Mouse (Mus musculus) urinary bladder, postnatal 36 days (tissue): ENCODE measurements at regions not wholly inside any gene's neighbourhood (a gene's known extent, or its start where the extent isn't known, plus 50 kb on each side); places are given as distances from the start of the nearest gene placed in this dataset.
"Not testable (repeated sequence)": the region's sequence is repeated elsewhere in the genome, so short reads cannot be mapped to it uniquely, and the experiment has no call there.

Experiments
- DNase-seq, 2 experiments: peaks; one replicate each; pipeline ENCODE4 v3.0.0; 2022; ENCODE audit warnings: low spot score in 2 of 2, mixed read lengths in 1 of 2

DNA sequence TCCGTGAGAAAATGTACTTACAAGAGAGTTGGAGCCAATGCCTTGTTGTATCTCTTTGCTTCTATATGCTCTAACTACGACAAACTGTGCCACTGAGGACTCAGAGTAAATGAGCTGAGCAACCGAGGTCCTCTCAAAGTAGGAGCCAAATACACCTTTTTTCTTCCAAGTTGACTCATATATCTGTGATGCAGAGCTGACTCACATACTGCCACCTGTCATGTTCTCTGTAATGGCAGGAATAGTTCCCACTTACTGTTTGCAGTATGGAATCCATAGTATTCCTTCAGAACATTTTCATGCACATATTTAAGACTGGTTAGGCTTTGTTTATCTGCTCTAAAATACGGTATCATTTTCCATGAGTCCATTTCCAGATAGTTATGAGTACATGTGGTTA lies 792.1 kb downstream of the Cypt12 start:
- DNase-seq: no peak

- no peak for DNase-seq
These were observed 795.3 kb downstream of the Cypt12 start for GRCm38 (mm10) chr3:18743474-18743873.

- DNase-seq: no peak
These were observed 796.0 kb downstream of the Cypt12 start for GRCm38 (mm10) chr3:18744216-18744615.

DNA sequence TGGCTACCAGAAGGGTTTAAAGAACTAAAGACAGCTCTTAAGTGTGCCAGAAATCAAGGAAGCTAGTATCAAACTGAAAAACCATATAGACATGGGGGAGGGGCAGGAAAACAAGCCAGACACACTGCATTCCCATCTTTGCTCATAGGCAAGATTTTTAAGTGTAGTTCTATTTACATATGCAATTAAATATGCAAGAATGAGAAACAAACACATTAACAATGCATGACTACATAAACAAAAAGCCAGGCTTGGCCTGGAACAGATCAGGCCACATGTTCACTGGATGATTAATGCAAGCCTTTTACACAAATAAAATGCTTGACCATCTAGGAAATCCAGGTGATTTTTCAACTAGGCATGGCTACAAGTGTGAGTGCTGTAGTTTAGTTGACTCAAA lies 798.0 kb downstream of the Cypt12 start:
- DNase-seq: no peak

GRCm38 (mm10) chr3:18746898-18747297 lies 798.7 kb downstream of the Cypt12 start:
- no peak for DNase-seq

DNA sequence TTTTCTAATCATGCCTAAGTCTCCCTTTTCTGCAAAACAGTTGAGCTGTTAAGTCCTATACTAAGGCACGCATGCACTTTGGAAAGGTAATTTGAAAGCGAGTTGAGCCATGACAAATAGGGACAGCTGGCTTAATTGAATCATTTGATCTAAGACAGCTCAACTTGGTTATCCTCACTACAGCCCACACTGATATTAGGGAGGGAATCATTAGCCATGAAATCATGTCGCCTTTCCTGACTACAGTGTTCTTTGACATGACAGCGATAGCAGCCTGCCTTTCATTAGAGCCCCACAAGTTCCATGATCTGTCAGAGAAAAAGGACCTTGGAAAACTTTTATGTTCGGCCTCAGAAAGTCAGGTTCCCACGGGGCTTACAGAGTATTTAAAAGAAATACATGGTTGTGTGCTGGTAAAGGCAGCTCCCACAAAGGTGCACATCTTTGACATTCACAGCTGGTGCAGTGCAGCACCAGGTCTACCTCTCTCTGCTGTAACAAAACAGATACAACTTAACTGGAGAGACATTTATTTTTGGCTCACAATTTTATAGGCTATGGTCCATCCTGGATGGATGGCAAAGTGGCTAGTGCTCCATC lies 803.5 kb downstream of the Cypt12 start:
- DNase-seq: no peak

DNA sequence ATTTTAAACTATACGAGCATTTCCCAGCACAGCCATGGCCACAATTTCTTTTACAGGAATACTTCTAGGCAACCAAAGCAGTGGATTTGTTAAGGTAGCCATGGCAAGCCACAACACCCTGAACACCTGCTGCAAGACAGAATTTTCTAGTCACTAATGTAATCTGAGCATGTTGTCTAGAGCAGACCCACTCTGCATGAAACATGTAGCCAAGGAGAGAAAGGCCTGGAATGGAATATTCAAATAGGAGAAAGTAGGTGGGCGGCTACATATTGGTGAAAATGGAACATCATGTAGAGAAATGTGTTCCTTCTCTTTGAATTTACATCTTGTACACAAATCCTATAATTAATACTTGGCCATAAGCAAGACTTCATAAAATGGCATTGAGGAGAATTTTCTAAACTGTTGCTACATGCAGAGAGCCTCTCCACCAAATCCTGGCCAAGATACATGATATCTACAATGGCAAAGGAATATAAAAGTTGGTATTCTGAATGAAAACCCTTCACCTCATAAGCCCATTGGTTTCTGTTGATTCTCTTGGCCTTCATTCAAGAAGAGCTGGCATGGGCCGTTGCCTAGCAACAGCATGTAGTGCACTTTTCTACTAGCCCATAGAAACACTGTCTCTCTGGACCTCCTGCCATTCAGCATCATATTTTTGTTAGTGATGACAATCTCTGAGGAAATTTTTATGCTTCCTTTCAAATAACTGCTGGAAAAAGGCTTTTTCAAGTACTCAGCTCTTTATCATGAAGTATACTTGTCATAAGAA lies 816.3 kb downstream of the Cypt12 start:
- DNase-seq: peak in 1 of 2 experiments; percentile 4

GRCm38 (mm10) chr3:18778481-18778880 lies 830.3 kb downstream of the Cypt12 start:
- no peak for DNase-seq

DNA sequence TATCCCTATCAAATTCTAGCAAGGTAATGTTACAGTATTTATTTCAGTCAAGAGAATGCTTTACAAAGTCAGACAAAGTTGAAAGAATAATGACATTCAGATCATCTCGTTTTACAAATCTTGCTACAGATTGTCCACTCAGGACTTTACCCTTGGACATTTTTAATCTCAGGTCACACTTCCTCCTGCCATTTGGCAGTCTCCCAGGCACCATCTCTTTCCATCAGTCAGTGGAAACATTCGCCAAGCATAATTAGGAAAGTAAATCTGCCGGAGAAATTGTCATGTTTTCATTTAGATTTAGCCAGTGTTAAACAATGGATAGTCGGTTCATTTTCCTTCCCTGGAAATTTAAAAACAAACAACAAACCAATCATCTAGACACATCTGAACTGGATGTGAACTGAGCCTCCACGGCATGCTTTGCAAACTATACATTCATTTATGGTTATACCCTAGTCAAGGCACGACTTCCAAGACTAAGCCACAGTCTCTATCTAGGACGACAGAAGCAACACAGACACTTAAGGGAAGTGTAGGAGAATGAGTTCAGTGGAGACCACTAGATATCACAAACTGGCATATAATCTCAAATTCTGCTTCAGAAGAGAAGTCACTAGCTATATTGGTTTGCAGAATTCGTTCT lies 839.4 kb downstream of the Cypt12 start:
- DNase-seq: no peak

DNA sequence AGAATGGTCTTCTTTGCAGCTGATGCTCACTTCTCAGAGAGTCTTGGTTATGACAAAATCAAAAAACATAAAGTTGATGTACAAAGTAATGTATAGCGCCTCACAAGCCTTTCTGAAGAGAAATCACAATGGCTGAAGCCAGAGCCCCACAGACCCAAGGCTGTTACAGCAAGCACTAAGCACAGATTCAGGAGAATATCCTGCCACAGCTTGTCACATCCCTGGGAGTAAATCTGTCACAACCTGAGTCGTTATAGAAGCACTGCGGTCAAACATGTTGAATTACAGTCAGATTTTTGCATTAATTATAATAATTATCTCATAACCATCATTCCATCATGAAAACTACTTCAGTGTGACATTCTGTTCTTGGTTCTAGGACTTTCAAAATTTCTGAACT lies 825.7 kb downstream of the 1700064H15Rik start:
- DNase-seq: no peak

DNA sequence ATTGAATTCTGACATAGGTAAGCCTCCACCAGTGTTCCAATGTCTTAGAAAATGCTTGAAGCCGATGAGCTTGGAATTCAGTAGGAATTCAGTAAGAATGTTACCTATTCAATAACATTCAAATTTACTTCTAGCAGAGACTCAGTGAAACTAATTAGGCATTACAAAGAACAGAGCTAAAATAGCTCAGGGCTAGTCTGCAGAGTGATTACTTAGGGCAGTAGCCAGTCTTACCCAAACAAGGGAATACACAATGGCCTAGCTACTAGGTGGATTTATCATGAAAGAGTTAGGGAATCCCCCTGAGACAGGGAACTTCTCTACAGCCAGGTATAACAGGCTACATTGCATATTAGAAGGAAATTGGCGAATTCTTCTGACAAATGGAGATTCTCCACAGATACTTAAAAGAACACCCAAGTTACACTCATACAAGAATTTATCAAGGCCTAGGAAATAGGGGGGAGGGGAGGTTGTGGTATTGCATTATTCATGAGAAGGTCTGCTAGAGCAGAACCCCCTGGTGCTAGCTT lies 799.6 kb downstream of the 1700064H15Rik start:
- not testable (repeated sequence) for DNase-seq

DNA sequence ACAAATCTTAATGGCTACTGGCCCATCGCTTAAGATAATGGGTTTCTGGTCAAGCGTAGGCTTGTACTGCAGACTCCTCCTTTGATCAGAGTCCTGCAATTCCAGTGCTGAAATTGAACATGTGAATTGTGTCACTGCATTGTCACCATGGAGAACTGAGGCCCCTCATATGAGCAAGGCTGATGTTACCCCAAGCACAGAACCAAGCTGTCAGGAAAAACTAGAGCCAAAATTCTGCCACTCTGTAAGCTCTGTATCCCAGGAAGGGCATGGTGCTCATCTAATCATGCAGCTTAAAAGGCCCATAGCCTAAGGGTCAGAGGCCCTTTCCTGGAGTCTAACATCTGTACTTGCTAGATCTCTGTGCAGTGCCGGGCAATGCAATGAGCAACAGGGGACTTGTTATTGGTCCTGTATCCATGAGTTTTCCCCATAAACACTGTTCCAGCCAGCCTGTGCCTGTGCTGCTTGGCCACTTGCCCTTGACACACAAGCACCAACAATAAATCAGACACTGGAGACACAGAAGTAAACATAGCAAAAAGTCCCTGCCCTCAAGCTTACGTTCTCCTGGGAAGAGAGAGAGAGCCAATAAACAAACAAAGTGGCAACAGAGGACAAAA lies 760.2 kb downstream of the 1700064H15Rik start:
- DNase-seq: peak; percentile 8 to 11

- no peak for DNase-seq
These were observed 759.7 kb downstream of the 1700064H15Rik start for GRCm38 (mm10) chr3:18868758-18869157.

DNA sequence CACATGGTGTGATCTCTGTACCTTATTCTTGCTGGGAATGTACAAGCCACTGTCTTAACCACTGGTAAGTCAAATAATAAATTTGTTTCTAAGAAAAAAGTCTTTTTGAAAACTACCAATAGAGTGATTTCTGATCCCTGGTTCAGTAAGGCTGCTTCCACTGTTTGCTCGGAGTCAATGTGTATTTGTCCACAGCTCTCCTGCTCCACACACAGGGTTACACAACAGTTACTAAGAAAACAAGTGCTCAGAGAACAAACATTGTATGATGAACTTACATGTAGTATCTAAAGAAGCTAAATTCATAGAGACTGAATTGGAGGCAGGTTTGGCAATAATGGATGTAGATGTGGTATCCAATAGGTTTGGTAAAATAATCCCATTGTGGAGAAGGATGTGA lies 751.4 kb downstream of the 1700064H15Rik start:
- DNase-seq: no peak

- DNase-seq: no peak
These were observed 750.9 kb downstream of the 1700064H15Rik start for GRCm38 (mm10) chr3:18877572-18877971.

GRCm38 (mm10) chr3:18881186-18881585 lies 747.3 kb downstream of the 1700064H15Rik start:
- no peak for DNase-seq

- no peak for DNase-seq
These were observed 735.7 kb downstream of the 1700064H15Rik start for GRCm38 (mm10) chr3:18892813-18893212.

- no peak for DNase-seq
These were observed 722.7 kb downstream of the 1700064H15Rik start for GRCm38 (mm10) chr3:18905769-18906168.

DNA sequence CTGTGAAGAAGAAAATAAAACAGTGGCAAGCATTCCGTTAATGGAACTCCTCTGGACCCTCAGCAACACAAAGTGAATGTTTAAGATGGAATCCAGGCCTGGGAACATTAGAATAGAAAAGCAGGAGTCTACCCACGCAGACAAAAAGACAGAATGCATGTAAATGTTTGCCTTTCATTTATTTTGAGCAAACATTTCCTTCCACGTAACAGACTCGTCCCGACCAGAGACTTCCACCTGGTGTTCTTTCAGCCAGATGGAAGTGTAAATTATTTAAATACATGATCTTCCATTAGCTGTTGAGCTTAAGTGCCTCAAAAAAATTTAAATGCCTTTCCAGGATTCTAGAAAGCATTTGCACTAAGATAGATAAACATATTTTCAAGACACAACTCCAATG lies 722.3 kb downstream of the 1700064H15Rik start:
- no peak for DNase-seq

DNA sequence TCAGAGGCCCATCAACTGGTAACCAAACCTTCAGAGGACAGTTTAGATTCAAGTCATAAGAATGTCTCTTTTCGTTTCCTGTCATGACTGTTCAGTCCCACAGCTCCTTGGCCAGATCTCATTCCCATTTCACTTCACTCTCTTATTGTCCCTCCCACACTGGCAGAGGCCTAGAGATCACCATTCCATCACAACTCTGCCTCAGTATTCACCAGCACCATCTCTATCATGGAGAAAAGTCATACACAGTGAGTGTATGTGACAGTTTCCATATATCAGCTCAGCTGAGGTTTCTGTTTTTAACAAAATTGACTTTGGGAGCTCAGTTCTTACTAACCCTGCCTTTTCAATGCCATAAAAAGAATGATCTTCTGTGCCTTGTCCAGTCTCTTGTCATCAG lies 719.7 kb downstream of the 1700064H15Rik start:
- no peak for DNase-seq

DNA sequence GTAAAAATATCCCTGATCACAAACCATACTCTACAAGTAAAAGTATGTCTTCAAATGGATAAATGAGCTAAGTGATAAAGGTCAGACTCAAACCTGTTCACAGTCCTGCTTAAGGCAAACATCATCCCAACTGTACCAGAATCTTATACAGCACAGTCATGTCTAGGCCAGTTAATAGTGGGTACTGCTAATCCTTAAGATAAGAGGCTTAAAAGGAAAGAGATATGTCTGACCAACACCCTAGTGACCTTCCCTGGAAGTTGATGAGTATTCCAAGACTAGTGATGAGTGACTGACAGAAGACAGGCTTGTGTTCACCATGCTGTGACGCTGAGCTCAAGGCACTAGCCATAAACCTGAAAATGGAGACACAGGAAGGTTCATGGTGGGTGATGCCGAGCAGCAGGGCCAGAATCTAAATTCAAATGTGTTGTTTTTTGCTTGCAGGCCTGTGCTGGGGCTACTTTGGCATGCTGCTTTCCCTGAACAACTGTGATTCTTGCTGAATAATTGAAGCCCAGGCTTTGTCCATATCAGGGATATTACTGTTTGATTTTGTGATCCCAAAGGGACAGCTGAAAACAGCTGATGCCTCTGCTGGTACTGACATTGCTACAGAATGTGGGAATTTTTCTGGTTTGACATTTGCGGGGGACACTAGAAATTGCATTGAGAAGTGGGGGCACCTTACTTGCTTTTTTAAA lies 699.9 kb downstream of the 1700064H15Rik start:
- DNase-seq: no peak

DNA sequence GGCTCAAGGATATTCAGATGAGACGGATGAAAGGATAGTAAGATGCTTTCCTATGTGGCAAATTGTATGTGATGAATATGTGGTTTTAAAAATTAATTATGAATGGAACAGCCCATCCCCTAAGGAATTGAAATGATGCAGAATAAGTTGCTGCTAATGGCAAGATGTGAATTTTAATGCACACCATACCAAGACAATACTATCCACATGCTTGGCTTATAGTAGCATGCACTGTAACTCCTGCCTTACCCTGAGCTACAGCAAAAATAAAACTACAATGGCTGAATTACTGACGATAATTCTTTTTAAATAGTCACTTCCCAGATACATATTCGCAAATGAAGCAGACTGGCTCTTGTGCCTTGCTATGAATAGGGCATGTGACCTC lies 699.4 kb downstream of the 1700064H15Rik start:
- no peak for DNase-seq
